Mouse (Mus musculus) bone marrow macrophage, adult 2 months (primary cell): Measurements from ENCODE around the gene Myof. TPM values are rescaled to one million over a fixed set of nuclear protein-coding genes. Genes with fewer than 3 reads are reported as not detected.
A peak's percentile ranks its signal among the peaks of the same experiment; 100 is the strongest.

ENCODE experiments used
- H3K27ac ChIP-seq: 2 replicates; pipeline ENCODE4 v1.5.1; 2012; ENCODE audit warnings: low read depth, low read length; ENCODE audit not compliant: insufficient read depth
- H3K4me1 ChIP-seq: 2 replicates; pipeline ENCODE4 v1.6.1; 2012; ENCODE audit warnings: low read length; ENCODE audit not compliant: control insufficient read depth, insufficient read depth
- H3K4me3 ChIP-seq: 2 replicates; pipeline ENCODE4 v1.5.1; 2012; ENCODE audit warnings: mild to moderate bottlenecking, low read length, moderate library complexity; ENCODE audit not compliant: insufficient read depth
- CTCF ChIP-seq: IDR thresholded peaks from 2 replicates; pipeline ENCODE4 v1.5.1; 2012; ENCODE audit warnings: low read depth, mild to moderate bottlenecking, low read length, moderate library complexity
- POLR2A ChIP-seq: IDR thresholded peaks from 2 replicates; pipeline ENCODE4 v1.6.1; 2012; ENCODE audit warnings: mild to moderate bottlenecking, low read depth, low read length, borderline replicate concordance
- polyA plus RNA-seq: library from polyadenylated mRNA; stranded (reverse); fragments of >200 nt; gene quantifications from 2 replicates; pipeline ENCODE4 v1.2.4, GENCODE M21; 2012; ENCODE audit not compliant: missing spikeins, insufficient read depth, insufficient read length

The Myof gene
- polyA plus RNA-seq, 1 experiment, result 160 TPM

- TF ChIP-seq CTCF (no peak), POLR2A (no peak)
- Histone ChIP-seq H3K4me1 (no peaks in the 10 kb centered on the region), H3K4me3 (no peak overlapping the region), H3K27ac (no peak overlapping the region)
These were observed 118.1 kb downstream of the Myof start for GRCm38 (mm10) chr19:37925323-37925722.

GRCm38 (mm10) chr19:37924266-37924665 lies 119.1 kb downstream of the Myof start:
- no peak for TF ChIP-seq CTCF
- no peak for TF ChIP-seq POLR2A
- no peaks in the 10 kb centered on the region for H3K4me1 ChIP-seq
- H3K4me3 ChIP-seq, result no peak overlapping the region
- no peak overlapping the region for H3K27ac ChIP-seq

- H3K27ac ChIP-seq, result no peak overlapping the region
- TF ChIP-seq POLR2A, result no peak
- peaks cover 6% of the 10 kb centered on the region for H3K4me1 ChIP-seq
- H3K4me3 ChIP-seq, result no peak overlapping the region
These were observed 122.3 kb downstream of the Myof start for GRCm38 (mm10) chr19:37921098-37921497.

DNA sequence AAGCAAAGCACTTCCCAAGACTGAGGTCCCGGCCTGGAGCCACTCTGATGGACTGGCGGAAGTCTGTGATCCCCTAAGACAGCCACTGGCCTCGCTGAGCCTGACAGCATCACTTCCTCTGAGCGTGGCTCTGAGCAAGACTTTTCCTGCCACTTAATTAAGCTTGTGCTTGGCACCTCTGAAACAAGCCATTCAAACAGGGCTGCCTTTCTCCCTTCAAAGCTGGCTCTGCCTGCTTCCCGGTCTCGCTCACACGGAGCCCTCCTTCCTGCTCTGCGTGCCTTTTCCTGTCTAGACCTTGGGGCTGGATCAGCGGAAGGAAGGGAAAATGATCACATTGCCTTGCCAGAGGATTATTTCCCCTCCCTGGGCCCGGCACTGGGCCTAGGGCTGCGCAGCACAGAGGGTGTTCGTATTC lies 124.9 kb downstream of the Myof start:
- Histone ChIP-seq H3K4me3 (no peak overlapping the region), H3K4me1 (peaks cover 6% of the 10 kb centered on the region), H3K27ac (no peak overlapping the region)
- TF ChIP-seq POLR2A (no peak), CTCF (no peak)

- H3K27ac ChIP-seq, result no peak overlapping the region
- no peak overlapping the region for H3K4me3 ChIP-seq
- TF ChIP-seq CTCF (no peak), POLR2A (no peak)
- peaks cover 6% of the 10 kb centered on the region for H3K4me1 ChIP-seq
These were observed 129.1 kb downstream of the Myof start for GRCm38 (mm10) chr19:37914261-37914660.

- no peak overlapping the region for H3K4me3 ChIP-seq
These were observed 130.9 kb downstream of the Myof start for GRCm38 (mm10) chr19:37912501-37912900.

DNA sequence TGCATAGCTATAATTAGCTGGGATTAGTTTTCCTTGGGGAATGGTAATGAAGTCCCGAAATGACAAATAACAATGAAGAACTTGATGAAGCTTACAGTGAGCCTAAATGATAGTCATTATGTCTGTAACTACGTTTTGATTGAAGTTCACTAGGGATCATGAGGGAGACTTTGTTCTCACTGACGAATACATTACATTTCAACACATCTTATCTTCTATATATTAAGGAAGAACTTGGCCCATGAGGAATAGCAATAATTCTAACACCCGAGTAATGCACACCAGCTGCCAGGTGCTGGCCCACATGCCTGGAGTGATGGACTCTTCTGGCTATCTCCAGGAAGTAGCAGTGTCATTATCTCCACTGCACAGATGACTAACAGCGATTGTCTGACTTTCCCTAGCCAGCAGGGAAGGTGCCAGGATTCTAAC lies 133.5 kb downstream of the Myof start:
- TF ChIP-seq CTCF (no peak), POLR2A (no peak)
- Histone ChIP-seq H3K27ac (no peak overlapping the region), H3K4me1 (peaks cover 12% of the 10 kb centered on the region), H3K4me3 (no peak overlapping the region)

More at GRCm38 (mm10) chr19:37912501-37912900, 130.9 kb downstream of the Myof start:
- TF ChIP-seq CTCF, result no peak
- TF ChIP-seq POLR2A, result no peak
- Histone ChIP-seq H3K4me1 (peaks cover 8% of the 10 kb centered on the region), H3K27ac (no peak overlapping the region)

DNA sequence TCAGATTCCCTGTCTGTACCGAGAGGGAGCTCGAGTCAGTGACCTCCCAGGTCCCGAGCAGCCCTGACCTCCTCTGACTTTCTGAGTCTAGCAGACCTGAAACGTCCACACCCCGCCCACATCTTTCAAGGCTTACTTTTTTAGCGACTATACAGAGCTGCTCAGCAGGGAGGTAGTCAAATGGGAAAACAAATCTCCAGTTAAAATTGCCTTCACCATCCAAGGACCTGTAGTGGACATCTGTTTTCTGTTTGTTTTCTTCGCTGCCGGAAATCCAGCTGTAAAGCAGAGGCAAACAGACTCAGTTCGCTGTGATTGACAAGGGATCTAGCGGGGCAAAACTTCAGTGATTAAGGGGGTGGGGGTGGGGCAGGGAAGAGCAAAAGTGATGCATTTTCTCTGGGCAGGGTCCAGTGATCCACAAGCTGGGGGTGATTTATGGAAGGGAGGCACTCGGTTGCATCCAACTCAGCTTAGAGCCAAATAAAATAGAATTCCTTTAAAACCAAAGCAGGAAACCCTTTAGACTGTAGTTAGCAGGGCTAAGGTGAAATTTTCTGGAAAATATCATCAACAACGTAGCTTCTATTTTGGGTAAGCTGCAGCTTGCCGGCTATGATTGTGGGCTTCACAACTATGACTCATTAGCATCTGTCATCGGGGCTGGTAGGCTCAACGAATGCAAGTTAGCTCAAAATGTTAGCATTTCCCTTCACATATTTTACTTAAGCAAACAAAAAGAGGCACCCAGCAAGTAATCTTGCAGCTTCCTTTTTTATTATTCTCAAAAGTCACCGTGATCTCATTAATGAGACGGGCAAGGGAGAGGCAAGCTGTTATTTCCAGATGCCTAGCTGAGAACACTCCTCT lies 135.7 kb downstream of the Myof start:
- peaks cover 12% of the 10 kb centered on the region for H3K4me1 ChIP-seq
- H3K27ac ChIP-seq, result 0 out of 2 replicates have a peak overlapping the region, but pooled peaks have one; percentile 9
- H3K4me3 ChIP-seq, result no peak overlapping the region
- TF ChIP-seq POLR2A, result no peak
- no peak for TF ChIP-seq CTCF

GRCm38 (mm10) chr19:37906916-37907315 lies 136.5 kb downstream of the Myof start:
- peaks cover 12% of the 10 kb centered on the region for H3K4me1 ChIP-seq
- no peak overlapping the region for H3K4me3 ChIP-seq
- H3K27ac ChIP-seq, result no peak overlapping the region
- no peak for TF ChIP-seq CTCF
- TF ChIP-seq POLR2A, result no peak

- Histone ChIP-seq H3K27ac (no peak overlapping the region), H3K4me3 (no peak overlapping the region), H3K4me1 (no peaks in the 10 kb centered on the region)
- TF ChIP-seq POLR2A (no peak), CTCF (no peak)
These were observed 147.3 kb downstream of the Myof start for GRCm38 (mm10) chr19:37896081-37896480.
